Mouse (Mus musculus) liver (tissue): ENCODE results near the gene Rnf216.

Experiments used
- DNase-seq: peaks from one replicate; pipeline ENCODE4 v3.0.0-alpha.2; 2020; ENCODE audit warnings: mixed read lengths

Gene Rnf216

DNA sequence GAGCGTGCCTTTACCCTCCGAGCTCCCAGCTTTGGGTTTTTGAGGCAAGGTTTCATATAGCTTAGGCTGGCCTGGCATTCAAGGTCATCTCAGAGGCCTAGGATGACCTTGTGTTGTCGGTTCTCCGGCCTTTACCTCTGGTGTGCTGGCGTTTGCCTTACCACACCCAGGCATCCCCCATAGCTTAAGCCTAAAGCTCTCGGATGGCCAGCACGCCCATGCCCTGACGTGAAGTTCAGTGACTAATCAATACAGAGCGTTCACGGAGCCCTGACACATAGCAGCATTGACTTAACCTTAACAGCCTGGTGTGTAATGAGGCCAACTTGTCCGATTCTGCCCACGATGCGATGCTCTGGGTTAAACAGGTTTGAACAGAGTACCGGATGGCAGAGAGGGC, 154.3 kb downstream of the Rnf216 start:
- no peak for DNase-seq

DNA sequence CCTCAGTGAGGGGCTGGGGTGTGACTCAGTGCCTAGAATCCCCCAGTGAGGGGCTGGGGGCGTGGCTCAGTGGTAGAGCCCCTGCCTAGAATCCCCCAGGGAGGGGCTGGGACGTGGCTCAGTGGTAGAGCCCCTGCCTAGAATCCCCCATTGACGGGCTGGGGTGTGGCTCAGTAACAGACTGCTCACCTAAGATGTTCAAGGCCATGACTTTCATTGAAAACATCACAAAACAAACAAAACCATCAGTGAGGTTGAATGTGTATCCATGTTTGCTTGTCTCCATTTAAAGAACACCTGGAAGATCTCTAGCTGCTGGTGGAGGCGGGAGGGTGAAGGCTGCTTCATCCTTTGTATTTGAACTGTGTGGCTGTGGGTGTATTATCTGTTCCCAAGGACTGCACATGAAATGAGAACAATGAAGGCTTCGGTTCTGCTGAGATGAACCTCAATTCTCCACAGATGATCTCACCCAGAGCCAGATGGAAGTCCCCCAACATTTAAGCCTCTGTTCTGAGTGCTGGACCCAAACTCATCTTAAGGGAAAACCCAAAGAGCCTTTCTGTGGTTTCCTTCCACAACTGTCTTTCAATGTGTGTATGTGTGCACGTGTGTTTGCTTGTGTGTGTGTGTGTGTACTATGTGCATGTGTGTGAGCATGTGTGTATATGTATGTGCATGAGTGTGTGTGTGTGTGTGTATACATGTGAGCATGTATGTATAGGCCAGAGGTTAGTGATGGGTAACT, 155.7 kb downstream of the Rnf216 start:
- no peak for DNase-seq

DNA sequence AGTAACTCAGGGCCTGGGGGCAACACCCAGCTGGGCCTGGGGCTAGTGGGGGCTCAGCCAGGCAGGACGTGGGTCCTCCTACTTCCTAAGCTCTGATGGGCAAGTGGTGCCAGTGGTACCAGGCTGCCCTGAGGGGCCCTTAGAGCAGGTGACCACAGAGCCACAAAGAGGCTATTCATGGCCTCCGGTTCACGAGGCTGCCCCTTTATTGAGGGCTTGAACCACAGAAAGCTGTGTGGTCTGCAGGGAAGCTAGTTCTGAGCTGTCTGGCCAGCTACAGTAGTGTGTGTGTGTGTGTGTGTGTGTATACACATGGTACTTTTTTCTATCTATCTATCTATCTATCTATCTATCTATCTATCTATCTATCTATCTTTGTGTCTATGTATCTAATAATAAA, 159.2 kb downstream of the Rnf216 start:
- DNase-seq: no peak

DNA sequence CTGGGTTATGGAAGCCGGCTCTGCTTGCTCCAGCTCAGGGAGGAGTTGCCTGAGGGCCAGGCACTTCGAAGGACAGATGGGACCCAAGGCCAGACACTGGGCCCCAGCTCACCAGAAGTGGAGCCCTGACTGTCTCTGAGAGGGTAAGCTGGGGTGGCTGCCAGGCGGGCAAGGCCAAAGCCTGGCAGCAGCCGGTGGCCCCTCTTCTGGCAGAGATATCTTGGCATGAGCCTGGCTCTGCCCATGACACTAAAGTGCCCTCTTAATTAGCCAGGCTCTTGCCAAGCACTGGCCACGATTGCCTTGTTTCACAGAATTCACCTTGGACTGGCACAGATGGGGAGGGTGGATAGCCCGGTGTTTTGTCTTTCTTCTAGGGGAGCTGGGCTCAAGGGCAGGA, 162.4 kb downstream of the Rnf216 start:
- no peak for DNase-seq

DNA sequence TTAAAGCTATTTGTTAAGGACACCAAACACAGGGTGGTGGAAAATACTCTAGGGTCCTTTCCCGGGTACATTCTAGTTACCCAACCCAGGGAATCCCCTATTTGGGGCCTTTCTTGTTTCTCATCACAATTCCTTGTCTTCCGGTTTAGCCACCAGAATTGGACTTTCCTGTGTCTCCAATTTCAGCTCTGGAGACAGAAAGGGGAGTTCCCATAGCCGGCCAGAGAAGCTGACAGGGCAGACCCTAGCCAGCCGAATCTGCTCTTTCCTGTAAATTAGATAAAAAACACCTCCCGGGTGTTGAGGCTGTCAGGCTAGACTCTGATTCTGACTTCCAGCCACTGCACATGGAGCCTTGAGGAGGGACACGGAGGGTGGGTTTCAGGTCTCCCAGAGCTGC, 163.2 kb downstream of the Rnf216 start:
- DNase-seq: no peak

DNA sequence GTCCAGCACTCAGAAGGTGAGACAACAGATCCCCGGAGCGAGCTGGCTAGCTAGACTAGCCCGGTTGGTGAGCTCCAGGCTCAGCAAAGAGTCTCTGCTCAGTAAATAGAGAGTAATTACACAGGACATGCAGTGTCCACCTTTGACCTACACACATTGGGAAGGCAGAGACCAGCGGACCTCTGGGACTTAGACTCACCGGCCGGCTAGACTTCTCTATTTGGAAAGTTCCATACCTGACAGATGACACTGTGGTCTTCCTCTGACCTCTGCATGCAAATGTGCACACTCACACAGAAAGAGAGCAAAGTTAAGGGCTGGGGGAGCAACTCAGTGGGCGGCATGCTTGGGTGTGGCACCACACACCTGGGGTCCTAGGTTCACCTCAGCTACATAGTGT, 165.3 kb downstream of the Rnf216 start:
- no peak for DNase-seq

DNA sequence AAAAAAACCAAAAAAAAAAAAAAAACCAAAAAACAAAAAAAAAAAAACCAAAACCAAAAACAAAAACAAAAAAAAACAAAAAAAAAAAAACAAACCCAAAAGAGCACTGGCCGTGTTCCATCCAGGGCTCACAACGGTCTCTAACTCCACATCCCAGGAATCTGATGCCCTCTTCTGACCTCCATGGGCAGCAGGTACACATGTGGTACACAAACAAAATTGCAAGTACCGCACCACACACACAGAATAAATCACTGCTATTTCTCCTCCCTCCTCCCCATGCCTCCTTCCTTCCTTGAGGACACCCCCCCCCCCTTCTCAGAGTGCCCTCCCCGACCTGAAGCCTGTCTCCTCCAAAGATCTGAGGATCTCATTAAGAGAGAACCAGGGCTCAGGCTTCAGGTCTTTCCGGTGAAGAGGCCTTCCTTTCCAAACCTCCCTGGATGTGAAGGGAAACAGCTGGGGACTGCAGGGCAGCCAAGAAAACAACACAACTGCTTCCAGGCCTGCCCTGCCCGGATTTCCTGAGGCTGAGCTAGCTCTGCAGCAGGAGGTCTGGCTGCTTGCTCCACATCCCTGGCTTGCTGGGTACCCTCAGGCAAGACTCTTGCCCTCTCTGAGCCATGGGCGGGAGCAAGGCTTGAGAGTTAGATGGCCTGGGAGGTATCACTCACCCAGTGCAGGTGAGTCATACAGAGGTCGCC, 167.7 kb downstream of the Rnf216 start:
- no peak for DNase-seq
